Mouse (Mus musculus) thymus, adult 2 months (tissue): Measurements from ENCODE around the gene Vma21.

Experiments
- CTCF ChIP-seq: fragments of 200-500 bp; IDR thresholded peaks from 2 replicates; pipeline ENCODE4 v1.5.1; 2012; ENCODE audit warnings: mild to moderate bottlenecking, control low read depth, low read length, moderate library complexity, borderline replicate concordance; ENCODE audit not compliant: control insufficient read depth, poor library complexity, insufficient read depth; ENCODE audit errors: extremely low read depth
- POLR2A ChIP-seq: fragments of 200-500 bp; IDR thresholded peaks from 2 replicates; pipeline ENCODE4 v1.6.1; 2012; ENCODE audit warnings: mild to moderate bottlenecking, low read length, control low read depth, moderate library complexity; ENCODE audit not compliant: control insufficient read depth, poor library complexity, insufficient read depth; ENCODE audit errors: extremely low read depth

- TF ChIP-seq CTCF (no peak), POLR2A (no peak)
Observed at GRCm38 (mm10) chrX:71816401-71816857, 705 bp downstream of the Vma21 start.
